Mouse (Mus musculus): Measurements from ENCODE around the gene Safb2. TPM values are rescaled to one million over a fixed set of nuclear protein-coding genes. Genes with fewer than 3 reads are reported as not detected.

The Safb2 gene
- polyA plus RNA-seq, 1 experiment, result 35.3 TPM

- H3K79me2 ChIP-seq (ENCODE audit: control insufficient read depth, insufficient read depth), result no peaks in the 10 kb centered on the region
- H3K4me2 ChIP-seq (ENCODE audit: low read depth), result peak overlapping the region; percentile 24
- peaks cover 23% of the 10 kb centered on the region for H3K27me3 ChIP-seq (ENCODE audit: control insufficient read depth, insufficient read depth, insufficient read length)
- H3ac ChIP-seq (ENCODE audit: control insufficient read depth, insufficient read length), result no peak overlapping the region
- no peak overlapping the region for H3K4me3 ChIP-seq
- TF ChIP-seq E2F4 (IDR thresholded peaks at IDR 0.05; ENCODE audit: insufficient read depth), result no peak
- TF ChIP-seq USF1 (IDR thresholded peaks at IDR 0.05; ENCODE audit: low read depth), result peak; percentile 7
- no peaks in the 10 kb centered on the region for H3K36me3 ChIP-seq (ENCODE audit: control insufficient read depth, insufficient read depth)
Observed at GRCm38 (mm10) chr17:56515690-56516410, 68.5 kb downstream of the Safb2 start.

- Histone ChIP-seq H3K79me2 (ENCODE audit: control insufficient read depth, insufficient read depth) (no peaks in the 10 kb centered on the region), H3K27me3 (ENCODE audit: control insufficient read depth, insufficient read depth, insufficient read length) (peaks cover 23% of the 10 kb centered on the region), H3K36me3 (ENCODE audit: control insufficient read depth, insufficient read depth) (no peaks in the 10 kb centered on the region), H3K4me3 (no peak overlapping the region), H3K4me2 (ENCODE audit: low read depth) (no peak overlapping the region), H3ac (ENCODE audit: control insufficient read depth, insufficient read length) (no peak overlapping the region)
- TF ChIP-seq POLR2A (IDR thresholded peaks at IDR 0.05; ENCODE audit: insufficient read length, low read depth) (no peak), USF1 (IDR thresholded peaks at IDR 0.05; ENCODE audit: low read depth) (no peak), E2F4 (IDR thresholded peaks at IDR 0.05; ENCODE audit: insufficient read depth) (no peak), TCF3 (IDR thresholded peaks at IDR 0.05; ENCODE audit: insufficient read length, low read depth) (no peak), MYOD1 (IDR thresholded peaks at IDR 0.05; ENCODE audit: control insufficient read depth in 1 of 3, insufficient read length in 2 of 3, low read depth in 2 of 3) (no peak), MAX (IDR thresholded peaks at IDR 0.05; ENCODE audit: low read depth) (no peak), POLR2AphosphoS2 (IDR thresholded peaks at IDR 0.05; ENCODE audit: insufficient read length, low read depth) (no peak), TCF12 (IDR thresholded peaks at IDR 0.05; ENCODE audit: insufficient read depth, poor library complexity, severe bottlenecking) (no peak), SRF (IDR thresholded peaks at IDR 0.05; ENCODE audit: control insufficient read depth, insufficient read length, low read depth) (no peak), CEBPB (IDR thresholded peaks at IDR 0.05; ENCODE audit: insufficient read depth, poor library complexity, severe bottlenecking) (no peak), REST (IDR thresholded peaks at IDR 0.05; ENCODE audit: insufficient read depth, insufficient read length) (no peak), MYOG (IDR thresholded peaks at IDR 0.05; ENCODE audit: control insufficient read depth in 1 of 3, insufficient read depth in 1 of 3, insufficient read length in 2 of 3, low read depth in 2 of 3) (no peak)
Observed at GRCm38 (mm10) chr17:56514916-56515315, 69.5 kb downstream of the Safb2 start.

GRCm38 (mm10) chr17:56514330-56514729 is 70.1 kb downstream of the Safb2 start:
- Histone ChIP-seq H3K27me3 (ENCODE audit: control insufficient read depth, insufficient read depth, insufficient read length) (peaks cover 23% of the 10 kb centered on the region), H3K79me2 (ENCODE audit: control insufficient read depth, insufficient read depth) (no peaks in the 10 kb centered on the region), H3K4me2 (ENCODE audit: low read depth) (no peak overlapping the region), H3K36me3 (ENCODE audit: control insufficient read depth, insufficient read depth) (no peaks in the 10 kb centered on the region), H3ac (ENCODE audit: control insufficient read depth, insufficient read length) (no peak overlapping the region), H3K4me3 (no peak overlapping the region)
- TF ChIP-seq MYOG (IDR thresholded peaks at IDR 0.05; ENCODE audit: control insufficient read depth in 1 of 3, insufficient read depth in 1 of 3, insufficient read length in 2 of 3, low read depth in 2 of 3) (no peak), CEBPB (IDR thresholded peaks at IDR 0.05; ENCODE audit: insufficient read depth, poor library complexity, severe bottlenecking) (no peak), MYOD1 (IDR thresholded peaks at IDR 0.05; ENCODE audit: control insufficient read depth in 1 of 3, insufficient read length in 2 of 3, low read depth in 2 of 3) (no peak), POLR2AphosphoS2 (IDR thresholded peaks at IDR 0.05; ENCODE audit: insufficient read length, low read depth) (no peak), SRF (IDR thresholded peaks at IDR 0.05; ENCODE audit: control insufficient read depth, insufficient read length, low read depth) (no peak), E2F4 (IDR thresholded peaks at IDR 0.05; ENCODE audit: insufficient read depth) (no peak), REST (IDR thresholded peaks at IDR 0.05; ENCODE audit: insufficient read depth, insufficient read length) (no peak), TCF12 (IDR thresholded peaks at IDR 0.05; ENCODE audit: insufficient read depth, poor library complexity, severe bottlenecking) (no peak), MAX (IDR thresholded peaks at IDR 0.05; ENCODE audit: low read depth) (no peak), POLR2A (IDR thresholded peaks at IDR 0.05; ENCODE audit: insufficient read length, low read depth) (no peak), USF1 (IDR thresholded peaks at IDR 0.05; ENCODE audit: low read depth) (no peak)

GRCm38 (mm10) chr17:56512310-56512709 is 72.1 kb downstream of the Safb2 start, which contains the start of gene Znrf4:
Znrf4 (minus strand) TSS chr17:56512431.
- H3K27me3 ChIP-seq (ENCODE audit: control insufficient read depth, insufficient read depth, insufficient read length), result peaks cover 23% of the 10 kb centered on the region
- H3K4me2 ChIP-seq (ENCODE audit: low read depth), result no peak within 1 kb of the TSS
- no peaks in the 10 kb centered on the region for H3K79me2 ChIP-seq (ENCODE audit: control insufficient read depth, insufficient read depth)
- TF ChIP-seq MYOD1 (IDR thresholded peaks at IDR 0.05; ENCODE audit: control insufficient read depth in 1 of 3, insufficient read length in 2 of 3, low read depth in 2 of 3), result no peak
- TF ChIP-seq REST (IDR thresholded peaks at IDR 0.05; ENCODE audit: insufficient read depth, insufficient read length), result no peak
- TF ChIP-seq E2F4 (IDR thresholded peaks at IDR 0.05; ENCODE audit: insufficient read depth), result no peak
- TF ChIP-seq POLR2AphosphoS2 (IDR thresholded peaks at IDR 0.05; ENCODE audit: insufficient read length, low read depth), result no peak
- TF ChIP-seq TCF3 (IDR thresholded peaks at IDR 0.05; ENCODE audit: insufficient read length, low read depth), result no peak
- TF ChIP-seq TCF12 (IDR thresholded peaks at IDR 0.05; ENCODE audit: insufficient read depth, poor library complexity, severe bottlenecking), result no peak
- no peak for TF ChIP-seq MYOG (IDR thresholded peaks at IDR 0.05; ENCODE audit: control insufficient read depth in 1 of 3, insufficient read depth in 1 of 3, insufficient read length in 2 of 3, low read depth in 2 of 3)
- TF ChIP-seq SRF (IDR thresholded peaks at IDR 0.05; ENCODE audit: control insufficient read depth, insufficient read length, low read depth), result no peak
- no peak for TF ChIP-seq USF1 (IDR thresholded peaks at IDR 0.05; ENCODE audit: low read depth)
- no peak for TF ChIP-seq POLR2A (IDR thresholded peaks at IDR 0.05; ENCODE audit: insufficient read length, low read depth)
- no peak for TF ChIP-seq MAX (IDR thresholded peaks at IDR 0.05; ENCODE audit: low read depth)
- no peak for TF ChIP-seq CEBPB (IDR thresholded peaks at IDR 0.05; ENCODE audit: insufficient read depth, poor library complexity, severe bottlenecking)
- no peak within 1 kb of the TSS for H3K4me3 ChIP-seq
- no peak within 1 kb of the TSS for H3ac ChIP-seq (ENCODE audit: control insufficient read depth, insufficient read length)
- H3K36me3 ChIP-seq (ENCODE audit: control insufficient read depth, insufficient read depth), result no peaks in the 10 kb centered on the region

Data from myocyte (in vitro differentiated cells).